Mouse (Mus musculus) liver (tissue): Measurements from ENCODE around the gene Nr3c2.

Source experiments
- DNase-seq: peaks from one replicate; pipeline ENCODE4 v3.0.0-alpha.2; 2020; ENCODE audit warnings: mixed read lengths

Nr3c2 gene

DNA sequence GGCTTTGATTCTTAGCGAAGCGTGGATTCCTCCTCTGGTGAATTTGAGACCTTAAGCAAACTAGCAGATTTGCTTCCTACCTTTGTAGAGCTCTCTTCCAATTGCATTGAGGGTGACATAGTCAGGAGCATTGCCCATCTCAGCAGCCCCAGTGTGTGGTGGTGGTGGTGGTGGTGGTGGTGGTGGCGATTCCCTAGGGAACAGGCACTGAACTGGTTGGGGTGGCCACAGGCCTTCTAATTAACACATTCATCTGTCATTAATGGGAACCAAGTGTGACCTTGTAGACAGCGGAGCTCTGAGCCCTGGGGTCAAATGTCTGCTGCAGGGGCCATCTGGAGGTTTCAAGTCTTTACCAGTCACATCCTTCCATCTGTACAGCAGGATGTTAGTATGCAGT, 277.1 kb downstream of the Nr3c2 start:
- DNase-seq, result no peak

- DNase-seq, result no peak
These were observed 286.6 kb downstream of the Nr3c2 start for GRCm38 (mm10) chr8:77185816-77186215.

DNA sequence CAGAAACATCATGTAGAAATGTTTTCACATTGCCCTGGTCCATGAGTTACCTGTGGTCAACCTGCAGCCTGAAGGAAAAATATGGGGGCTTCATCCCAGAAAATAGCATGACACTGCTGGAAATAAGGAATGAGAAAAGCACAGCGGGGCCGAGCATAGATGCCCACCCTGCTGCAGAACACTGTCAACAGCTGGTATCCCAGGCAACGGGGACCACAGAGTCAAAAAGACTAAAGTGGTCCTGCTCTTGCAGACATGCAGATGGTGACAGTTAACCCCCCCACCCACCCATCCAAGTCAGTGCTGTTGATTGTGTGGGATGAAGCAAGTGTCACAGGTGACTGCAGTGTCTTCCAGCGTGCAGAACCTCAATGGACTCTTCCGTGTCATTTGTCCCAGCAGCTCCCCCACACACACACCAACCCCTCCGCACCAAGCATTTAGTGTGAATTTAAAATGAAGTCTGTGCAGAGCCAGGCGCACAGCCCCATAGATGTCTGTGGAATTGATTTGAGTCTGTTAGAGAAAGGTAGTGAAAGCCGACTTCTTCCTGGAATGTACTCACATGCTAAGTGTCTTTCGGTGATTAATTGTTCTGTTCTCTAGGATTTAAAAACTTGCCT, 287.8 kb downstream of the Nr3c2 start:
- no peak for DNase-seq

GRCm38 (mm10) chr8:77187748-77188147, 288.5 kb downstream of the Nr3c2 start:
- DNase-seq, result no peak

GRCm38 (mm10) chr8:77188298-77188697, 289.1 kb downstream of the Nr3c2 start:
- no peak for DNase-seq

- DNase-seq, result no peak
These were observed 290.1 kb downstream of the Nr3c2 start for GRCm38 (mm10) chr8:77189318-77189717.

GRCm38 (mm10) chr8:77190393-77190792, 291.2 kb downstream of the Nr3c2 start:
- DNase-seq, result no peak

DNA sequence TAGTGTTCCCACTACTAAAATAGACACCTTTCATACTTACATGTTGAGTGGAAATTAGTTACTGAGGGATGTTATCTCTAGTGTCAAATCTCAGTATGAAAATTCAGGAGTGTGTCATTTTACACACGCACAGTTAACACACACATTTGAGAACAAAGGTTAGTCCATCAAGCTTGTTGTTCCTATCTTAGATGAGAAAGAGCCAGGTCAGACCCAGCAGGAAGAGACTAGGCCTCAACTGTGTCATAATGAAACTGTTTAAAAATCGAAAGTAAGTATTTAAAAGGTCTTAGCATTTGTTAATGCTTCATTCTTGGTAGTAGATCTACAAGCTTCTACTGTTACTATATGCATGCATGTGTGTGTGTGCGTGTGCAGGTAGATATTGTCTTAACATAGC, 310.1 kb downstream of the Nr3c2 start:
- DNase-seq, result no peak

GRCm38 (mm10) chr8:77213893-77214464, 314.7 kb downstream of the Nr3c2 start:
- no peak for DNase-seq

GRCm38 (mm10) chr8:77214665-77215064, 315.4 kb downstream of the Nr3c2 start:
- peak; percentile 14 for DNase-seq

GRCm38 (mm10) chr8:77215191-77215590, 315.9 kb downstream of the Nr3c2 start:
- DNase-seq, result no peak

- DNase-seq, result no peak
These were observed 323.9 kb downstream of the Nr3c2 start for GRCm38 (mm10) chr8:77223123-77223522.

DNA sequence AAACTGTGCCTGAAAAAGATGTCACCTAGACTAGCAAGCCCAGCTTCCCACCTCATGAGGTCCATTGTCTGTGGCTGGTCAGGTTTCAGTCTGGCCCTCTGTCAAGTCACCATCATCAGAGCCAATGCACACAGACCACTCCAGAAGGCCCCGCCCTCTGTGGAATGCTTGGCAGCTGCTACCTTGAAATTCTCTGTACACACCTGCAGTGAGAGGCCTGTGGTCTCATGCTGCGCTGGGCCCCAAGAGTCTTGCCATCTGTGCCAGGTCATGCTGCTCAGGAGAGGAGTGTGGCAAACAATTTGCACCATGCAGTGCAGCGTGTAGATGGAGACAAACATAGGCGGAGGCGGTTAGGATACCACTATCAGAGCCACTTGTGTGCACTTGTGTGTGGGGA, 328.5 kb downstream of the Nr3c2 start:
- no peak for DNase-seq

- DNase-seq, result no peak
These were observed 329.4 kb downstream of the Nr3c2 start for GRCm38 (mm10) chr8:77228688-77229087.

GRCm38 (mm10) chr8:77231211-77231610, 332.0 kb downstream of the Nr3c2 start:
- no peak for DNase-seq

- DNase-seq, result no peak
These were observed 332.6 kb downstream of the Nr3c2 start for GRCm38 (mm10) chr8:77231834-77232233.

DNA sequence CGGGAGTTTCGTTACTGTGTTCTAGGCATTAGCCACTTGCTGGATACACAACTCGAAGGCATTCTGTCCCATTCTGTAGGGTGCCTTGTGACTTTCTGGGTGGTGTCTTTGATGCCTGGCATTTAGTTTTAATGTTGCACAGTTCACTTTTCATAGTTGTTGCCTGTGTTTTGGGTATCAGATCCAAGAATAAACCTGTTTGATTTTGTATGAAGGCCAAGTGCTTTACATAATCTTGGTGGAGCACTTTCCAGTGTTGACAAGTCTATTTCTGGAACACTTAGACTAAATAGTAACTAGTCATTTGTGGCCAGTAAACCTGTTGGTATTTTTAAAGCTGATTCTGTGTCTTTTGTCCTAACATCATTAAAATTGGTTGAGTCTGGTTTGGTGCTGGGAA, 333.2 kb downstream of the Nr3c2 start:
- DNase-seq, result no peak

DNA sequence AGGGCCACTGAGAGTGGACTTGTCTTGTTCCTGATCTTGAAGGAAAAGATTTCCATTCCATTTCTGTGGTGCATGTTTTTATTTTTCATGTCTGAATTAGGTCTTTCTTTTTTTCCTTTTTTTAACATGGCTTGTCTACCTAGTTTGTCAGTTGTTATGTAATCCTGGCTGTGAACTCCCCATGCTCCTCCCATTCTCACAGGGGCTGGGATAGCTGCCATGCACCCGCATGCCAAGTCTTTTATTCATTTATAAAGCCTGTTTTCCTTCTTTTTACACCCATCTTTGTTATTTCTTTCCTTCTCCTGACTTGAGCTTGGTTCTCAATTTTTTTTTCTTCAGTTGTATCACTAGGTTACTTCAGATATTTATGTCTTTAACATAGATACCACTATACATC, 337.5 kb downstream of the Nr3c2 start:
- no peak for DNase-seq

DNA sequence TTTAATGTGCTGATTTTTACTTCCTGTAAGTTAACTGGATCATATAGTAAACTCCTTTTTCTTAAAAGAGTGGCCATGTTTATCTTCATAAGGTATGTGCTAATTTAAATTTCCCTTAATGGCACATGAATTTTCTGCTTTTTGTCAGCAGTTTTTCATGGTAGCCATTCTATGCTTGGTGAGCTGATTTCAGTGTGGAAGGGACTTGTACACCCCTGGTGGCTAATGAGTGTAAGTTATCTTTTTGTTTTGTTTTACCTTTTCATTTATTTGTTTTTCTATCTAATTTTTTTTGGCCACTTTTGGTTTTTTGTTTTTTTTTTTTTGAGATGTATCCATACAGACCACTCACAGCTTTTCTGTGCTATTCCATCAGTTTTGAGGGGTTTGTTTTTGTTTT, 340.2 kb downstream of the Nr3c2 start:
- no peak for DNase-seq

DNA sequence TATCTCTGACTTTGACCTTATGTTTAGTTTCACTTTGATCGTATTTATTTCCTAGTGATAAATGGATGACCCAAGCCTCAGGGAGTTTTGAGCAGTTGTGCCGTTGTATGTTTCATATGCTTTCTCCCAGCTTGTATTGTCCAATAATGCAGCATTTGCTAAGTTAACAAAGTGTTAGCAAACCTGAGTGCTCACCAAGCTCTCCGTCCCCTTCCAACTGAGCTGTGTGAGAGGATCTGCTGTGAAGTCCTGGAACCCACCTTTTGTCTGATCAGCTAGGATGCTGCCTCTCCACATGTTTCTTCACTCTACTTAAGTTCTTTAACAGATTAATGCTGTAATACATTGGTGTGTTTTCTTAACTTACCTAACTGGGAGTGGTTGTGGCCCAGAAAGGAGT, 342.1 kb downstream of the Nr3c2 start:
- DNase-seq, result no peak

DNA sequence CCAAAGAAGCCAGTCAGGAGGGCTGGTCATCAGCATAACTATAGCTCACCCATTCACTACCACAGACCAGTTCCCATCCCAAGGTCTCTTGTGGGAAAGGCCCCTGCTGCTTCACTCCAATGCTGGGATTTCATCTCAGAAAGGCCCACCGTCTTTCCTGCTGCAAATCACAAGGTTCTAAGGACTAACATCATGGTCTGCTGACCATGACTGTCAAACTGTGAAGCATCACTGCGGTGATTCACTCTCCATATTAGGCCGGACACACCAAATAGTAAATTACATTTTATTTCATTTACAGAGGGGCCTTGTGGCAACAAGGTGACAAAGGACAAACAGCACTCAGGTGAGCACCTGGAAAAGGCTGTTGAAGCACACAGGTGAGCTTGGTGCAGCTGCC, 350.9 kb downstream of the Nr3c2 start:
- DNase-seq, result no peak

GRCm38 (mm10) chr8:77251134-77251533, 351.9 kb downstream of the Nr3c2 start:
- DNase-seq, result no peak

GRCm38 (mm10) chr8:77254466-77254865, 355.2 kb downstream of the Nr3c2 start:
- no peak for DNase-seq

GRCm38 (mm10) chr8:77256450-77257084, 357.3 kb downstream of the Nr3c2 start:
- no peak for DNase-seq

DNA sequence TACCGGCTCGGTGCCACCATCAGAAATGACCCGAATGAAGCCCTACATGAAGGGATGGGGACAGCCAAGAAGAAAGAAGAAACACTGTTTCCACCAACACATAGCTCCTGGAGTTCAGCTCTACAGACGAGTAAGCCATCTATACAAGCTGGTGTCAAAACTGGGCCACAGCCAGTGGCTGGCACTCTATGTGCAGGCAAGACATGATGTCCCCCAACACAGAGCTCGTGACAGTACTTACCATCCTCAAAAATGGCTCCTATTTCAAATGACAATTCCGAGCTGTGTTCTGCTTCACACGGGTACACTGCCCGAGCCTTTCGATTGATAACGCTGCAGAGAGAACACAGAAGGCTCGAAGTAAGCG, 357.8 kb downstream of the Nr3c2 start:
- no peak for DNase-seq
